Mouse (Mus musculus) heart, adult 8-10 months (tissue): Measurements from ENCODE around the gene Tmc8. TPM values are rescaled to one million over a fixed set of nuclear protein-coding genes. Genes with fewer than 3 reads are reported as not detected.
A peak's percentile ranks its signal among the peaks of the same experiment; 100 is the strongest.
"Not testable (repeated sequence)": the region's sequence is repeated elsewhere in the genome, so short reads cannot be mapped to it uniquely, and the experiment has no call there.

Source experiments
- DNase-seq: peaks from one replicate; pipeline ENCODE4 v3.0.0; 2022; ENCODE audit warnings: low spot score
- total RNA-seq, 4 experiments: library from RNA; stranded (reverse); gene quantifications; 2 replicates each; pipeline ENCODE4 v1.2.4; 2022

Gene Tmc8
- total RNA-seq, 4 experiments from 2014 or later, result 2.3 to 4.4 (median 3.6) TPM

- peak; percentile 81 for DNase-seq
Measured at GRCm38 (mm10) chr11:117824060-117824969, 42.4 kb downstream of the Tmc8 start.

DNA sequence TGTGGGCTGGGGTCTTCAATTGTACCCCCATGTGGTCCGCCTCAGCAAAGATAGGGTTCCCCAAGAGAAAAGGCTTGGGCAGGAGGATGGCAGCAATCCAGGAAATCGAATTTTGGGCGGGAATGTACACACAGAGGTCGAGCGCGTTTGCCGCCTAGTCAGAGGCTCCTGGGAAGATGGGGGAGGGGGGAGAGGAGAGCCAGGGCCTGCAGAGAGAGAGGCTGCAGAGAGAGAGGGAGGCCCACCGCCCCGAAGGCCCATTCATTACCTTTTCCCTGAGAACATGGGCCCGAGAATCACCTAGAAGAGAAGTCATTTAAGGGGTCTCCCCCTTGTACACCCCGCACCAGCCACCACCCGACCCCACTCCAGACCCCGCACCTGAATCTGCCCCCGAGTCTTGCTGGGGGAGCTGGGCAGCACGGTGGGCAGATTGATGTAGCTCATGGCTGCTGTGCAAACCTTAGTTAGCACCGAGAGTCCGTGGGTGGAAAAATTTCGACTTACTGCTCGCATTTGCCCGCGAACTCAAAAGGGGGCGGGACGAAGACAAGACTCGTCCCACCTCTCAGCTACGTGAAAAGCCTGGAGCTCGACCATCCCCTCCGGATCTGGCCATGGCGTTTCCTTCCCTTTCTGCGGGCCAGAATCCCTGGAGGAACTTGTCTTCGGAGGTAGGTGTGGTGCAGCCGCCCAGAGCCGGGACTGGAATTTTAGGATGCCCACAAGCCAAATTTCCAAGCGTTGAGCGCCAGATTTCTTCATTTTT, 43.6 kb downstream of the Tmc8 start, which contains the start of the genes Afmid and Tk1:
Gene Afmid, plus strand, starts transcription at position 592 of the 769 bp plus-strand sequence.
Gene Tk1, minus strand, starts transcription at position 760 of the 769 bp plus-strand sequence.
- DNase-seq, result peak; percentile 66

DNA sequence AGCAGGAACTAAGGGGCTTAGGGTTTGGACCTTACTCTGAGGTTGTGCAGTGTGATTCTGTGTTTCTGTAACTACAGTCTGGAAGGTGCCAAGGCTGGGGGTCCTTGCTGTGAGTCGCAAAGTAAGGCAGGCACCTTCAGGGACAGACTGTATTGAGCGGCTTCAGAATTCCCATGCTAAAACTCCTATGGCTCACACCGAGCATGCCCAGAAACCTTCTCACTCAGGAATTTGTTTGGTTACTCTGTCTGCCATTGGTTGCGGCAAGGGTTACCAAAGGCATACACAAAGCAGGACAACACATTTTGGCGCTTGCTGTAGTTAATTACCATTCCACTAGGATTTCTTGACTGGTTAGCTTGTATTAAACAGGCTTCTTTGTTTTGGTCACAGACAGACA, 44.3 kb downstream of the Tmc8 start:
- no peak for DNase-seq

DNA sequence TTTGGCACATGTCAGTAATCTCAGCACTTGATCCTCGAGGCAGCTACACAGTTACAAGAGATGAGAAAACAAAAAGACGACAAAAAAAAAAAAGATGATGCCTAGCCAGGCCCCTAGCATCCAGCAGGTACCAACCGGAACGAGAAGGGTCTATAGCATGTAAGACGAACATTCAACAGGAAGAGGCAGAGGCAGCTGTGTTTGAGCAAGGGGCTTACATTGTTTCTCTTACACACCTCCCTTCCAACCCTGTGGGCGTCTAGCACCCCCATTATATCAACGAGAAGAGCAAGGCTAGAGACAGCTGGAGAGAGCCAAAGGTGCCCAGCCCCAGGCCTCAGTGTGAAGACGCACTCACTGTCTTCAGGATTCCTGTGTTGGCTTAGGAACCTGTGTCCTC, 45.0 kb downstream of the Tmc8 start:
- DNase-seq, result no peak

DNA sequence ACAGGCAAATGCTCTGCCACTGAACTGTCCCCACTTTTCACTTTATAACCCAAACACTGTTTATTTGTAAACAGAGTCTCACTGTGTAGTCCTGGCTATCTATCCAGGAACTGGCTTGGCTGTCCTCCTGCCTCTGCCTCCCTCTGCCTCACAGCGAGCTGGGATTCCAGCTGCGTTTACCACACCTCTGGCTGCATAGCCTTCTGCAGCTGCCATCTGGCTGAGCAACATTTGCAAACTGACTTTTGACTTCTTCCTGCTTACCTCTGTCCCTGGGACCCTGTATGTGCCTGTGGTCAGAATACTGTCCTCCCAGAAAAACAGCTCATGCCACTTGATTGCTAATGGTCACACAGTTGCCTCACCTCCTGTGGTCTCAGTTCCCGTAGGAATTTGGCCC, 45.5 kb downstream of the Tmc8 start:
- DNase-seq, result no peak

GRCm38 (mm10) chr11:117828149-117828887, 46.4 kb downstream of the Tmc8 start:
- no peak for DNase-seq

- DNase-seq, result peak; percentile 72
Measured at GRCm38 (mm10) chr11:117828888-117829604, 47.2 kb downstream of the Tmc8 start.

DNA sequence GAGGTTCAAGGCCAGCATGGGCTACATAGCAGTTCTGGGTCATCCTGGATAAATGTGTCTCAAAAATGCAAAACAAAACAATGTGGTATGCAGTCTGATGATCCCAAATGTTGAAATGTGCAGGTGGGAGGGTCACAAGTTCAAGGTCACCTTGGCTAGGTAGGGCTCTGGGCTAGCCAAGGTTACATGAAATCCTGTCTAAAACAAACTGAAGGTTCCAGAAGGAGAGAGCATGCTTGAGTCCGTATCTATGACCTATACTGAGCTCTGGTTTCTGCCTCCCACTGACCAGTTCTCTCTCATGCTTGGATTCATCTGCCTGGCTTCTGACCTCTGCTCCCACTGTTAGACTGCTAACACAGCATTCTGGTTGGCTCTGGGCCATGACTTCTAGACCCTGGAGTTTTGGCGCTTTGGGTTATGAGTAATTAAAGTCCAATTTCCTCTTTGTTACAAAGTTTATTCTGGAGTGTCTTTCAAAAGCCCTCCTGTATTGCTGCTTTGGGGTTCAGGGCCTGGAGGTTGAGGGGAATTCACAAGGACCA, 47.9 kb downstream of the Tmc8 start:
- no peak for DNase-seq

GRCm38 (mm10) chr11:117830401-117830800, 48.5 kb downstream of the Tmc8 start:
- DNase-seq, result no peak

- peak; percentile 68 for DNase-seq
Measured at GRCm38 (mm10) chr11:117832086-117832969, 50.5 kb downstream of the Tmc8 start.

DNA sequence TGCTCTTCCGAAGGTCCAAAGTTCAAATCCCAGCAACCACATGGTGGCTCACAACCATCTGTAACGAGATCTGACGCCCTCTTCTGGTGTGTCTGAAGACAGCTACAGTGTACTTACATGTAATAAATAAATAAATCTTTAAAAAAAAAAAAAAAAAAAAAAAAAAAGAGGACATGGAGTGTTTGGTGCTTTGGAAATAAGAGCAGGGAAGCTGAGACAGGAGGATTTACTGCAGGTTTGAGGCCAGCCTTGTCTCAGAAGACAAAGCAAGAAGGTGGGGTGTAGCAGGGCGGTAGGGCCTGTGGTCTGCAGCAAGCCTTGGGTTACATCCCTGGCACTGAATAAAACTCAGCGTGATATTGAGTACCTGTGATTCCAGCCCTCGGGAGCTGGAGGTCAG, 51.6 kb downstream of the Tmc8 start:
- not testable (repeated sequence) for DNase-seq

- no peak for DNase-seq
Measured at GRCm38 (mm10) chr11:117834086-117834485, 52.2 kb downstream of the Tmc8 start.

GRCm38 (mm10) chr11:117836306-117836705, 54.4 kb downstream of the Tmc8 start:
- DNase-seq, result no peak

DNA sequence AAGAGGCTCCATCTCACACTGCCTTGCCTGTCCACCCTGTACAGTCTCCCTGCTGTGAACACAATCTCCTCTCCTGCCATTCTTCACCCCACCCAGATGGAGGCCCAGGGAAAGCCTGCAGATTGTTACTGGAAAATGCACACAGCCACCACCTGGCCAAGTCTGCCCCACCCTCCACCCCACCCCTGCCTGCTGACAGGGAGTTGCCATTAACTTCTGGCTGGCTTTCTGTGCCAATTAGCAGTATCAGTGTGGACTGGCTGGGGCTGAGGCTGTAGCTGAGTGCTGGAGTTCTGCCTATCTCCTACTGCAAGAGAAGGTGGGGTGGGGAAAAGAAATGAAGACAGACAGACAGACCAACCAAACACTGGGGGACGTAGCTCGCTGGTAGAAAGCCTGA, 56.7 kb downstream of the Tmc8 start:
- no peak for DNase-seq

GRCm38 (mm10) chr11:117839021-117839420, 57.1 kb downstream of the Tmc8 start:
- no peak for DNase-seq

- DNase-seq, result no peak
Measured at GRCm38 (mm10) chr11:117840910-117841309, 59.0 kb downstream of the Tmc8 start.
